Mouse (Mus musculus) neural tube, embryonic 14.5 days (tissue): ENCODE measurements around the gene Ptpn4. TPM values are rescaled to one million over a fixed set of nuclear protein-coding genes. Genes with fewer than 3 reads are reported as not detected.

Source experiments
- ATAC-seq: fragments of 200-750 bp; cut with Nextera tagmentation; 2 replicates; pipeline ENCODE4 v1.8.0; 2017; ENCODE audit warnings: low read depth, mild to moderate bottlenecking, moderate TSS enrichment, moderate library complexity
- H3K27ac ChIP-seq: fragments of 300-500 bp; sonication (generic); 2 replicates; pipeline ENCODE4 v1.5.1; 2014; ENCODE audit warnings: low read depth, mild to moderate bottlenecking, control low read depth, low read length, moderate library complexity, mixed read lengths
- H3K27me3 ChIP-seq: fragments of 300-500 bp; sonication (generic); 2 replicates; pipeline ENCODE4 v1.6.1; 2014; ENCODE audit warnings: low read length; ENCODE audit not compliant: control insufficient read depth, insufficient read depth
- H3K36me3 ChIP-seq: fragments of 300-500 bp; sonication (generic); 2 replicates; pipeline ENCODE4 v1.6.1; 2014; ENCODE audit warnings: low read length, mixed read lengths; ENCODE audit not compliant: control insufficient read depth, insufficient read depth
- H3K4me1 ChIP-seq: fragments of 300-500 bp; sonication (generic); 2 replicates; pipeline ENCODE4 v1.6.1; 2014; ENCODE audit warnings: low read length; ENCODE audit not compliant: control insufficient read depth, insufficient read depth
- H3K4me2 ChIP-seq: fragments of 300-500 bp; sonication (generic); 2 replicates; pipeline ENCODE4 v1.6.1; 2014; ENCODE audit warnings: mild to moderate bottlenecking, low read depth, low read length, control low read depth
- H3K4me3 ChIP-seq: fragments of 300-500 bp; sonication (generic); 2 replicates; pipeline ENCODE4 v1.5.1; 2014; ENCODE audit warnings: low read depth, low read length, control low read depth, mixed read lengths
- H3K9ac ChIP-seq: fragments of 300-500 bp; sonication (generic); replicated peaks from 2 replicates; pipeline ENCODE4 v1.6.1; 2014; ENCODE audit warnings: low read depth, mild to moderate bottlenecking, control low read depth, low read length, mixed read lengths
- H3K9me3 ChIP-seq: fragments of 300-500 bp; sonication (generic); 2 replicates; pipeline ENCODE4 v1.6.1; 2016; ENCODE audit warnings: low read length; ENCODE audit not compliant: control insufficient read depth
- WGBS: fragments of 180-500 bp; shearing (Covaris S2); extraction: QIAGEN DNeasy Blood & Tissue Kit; methylation state at CpG from one replicate; pipeline ENCODE4 v1.1.7; 2014; 5-methylcytosine and 5-hydroxymethylcytosine counted together
- polyA plus RNA-seq: library from polyadenylated mRNA; unstranded; fragments of >200 nt; fragmentation: Nextera tagmentation; extraction: Ambion mirVana; gene quantifications from 2 replicates; pipeline ENCODE4 v1.2.1, GENCODE M21; 2014

The Ptpn4 gene
- polyA plus RNA-seq, 1 experiment from 2014 or later: 19.1 TPM

GRCm38 (mm10) chr1:119775915-119776314 lies 61.5 kb downstream of the Ptpn4 start:
- no peaks in the 10 kb centered on the region for H3K27me3 ChIP-seq
- WGBS: 91% methylated on average over 2 of the region's 2 CpGs
- H3K4me1 ChIP-seq: no peaks in the 10 kb centered on the region
- H3K9ac ChIP-seq: no peak overlapping the region
- no peaks in the 10 kb centered on the region for H3K36me3 ChIP-seq
- H3K27ac ChIP-seq: no peak overlapping the region
- H3K9me3 ChIP-seq: no peaks in the 10 kb centered on the region
- H3K4me2 ChIP-seq: no peak overlapping the region
- ATAC-seq: no peak
- no peak overlapping the region for H3K4me3 ChIP-seq

GRCm38 (mm10) chr1:119735692-119736091 lies 101.7 kb downstream of the Ptpn4 start:
- no peak overlapping the region for H3K9ac ChIP-seq
- H3K36me3 ChIP-seq: peaks cover 9% of the 10 kb centered on the region; the same call in 1 of the 2 replicates
- no peaks in the 10 kb centered on the region for H3K4me1 ChIP-seq
- H3K9me3 ChIP-seq: peaks cover 5% of the 10 kb centered on the region; the same call in 1 of the 2 replicates
- H3K27ac ChIP-seq: no peak overlapping the region
- no peaks in the 10 kb centered on the region for H3K27me3 ChIP-seq
- H3K4me3 ChIP-seq: no peak overlapping the region
- no peak overlapping the region for H3K4me2 ChIP-seq
- ATAC-seq: no peak

GRCm38 (mm10) chr1:119734801-119735200 lies 102.6 kb downstream of the Ptpn4 start:
- WGBS: 89% methylated on average over 1 of the region's 1 CpGs
- no peak for ATAC-seq
- H3K4me3 ChIP-seq: no peak overlapping the region

GRCm38 (mm10) chr1:119731166-119731565 lies 106.2 kb downstream of the Ptpn4 start:
- no peaks in the 10 kb centered on the region for H3K4me1 ChIP-seq
- 95% methylated on average over 2 of the region's 2 CpGs for WGBS
- H3K36me3 ChIP-seq: 0 out of 2 replicates have a peak, but pooled peaks cover 3% of the 10 kb centered on the region
- H3K9me3 ChIP-seq: no peaks in the 10 kb centered on the region
- no peak overlapping the region for H3K27ac ChIP-seq
- H3K27me3 ChIP-seq: no peaks in the 10 kb centered on the region
- H3K4me2 ChIP-seq: no peak overlapping the region
- no peak overlapping the region for H3K9ac ChIP-seq
- no peak for ATAC-seq
- H3K4me3 ChIP-seq: no peak overlapping the region

More at GRCm38 (mm10) chr1:119734801-119735200, 102.6 kb downstream of the Ptpn4 start:
- no peak overlapping the region for H3K9ac ChIP-seq
- H3K36me3 ChIP-seq: peaks cover 7% of the 10 kb centered on the region; the same call in 1 of the 2 replicates
- no peaks in the 10 kb centered on the region for H3K27me3 ChIP-seq
- no peaks in the 10 kb centered on the region for H3K4me1 ChIP-seq
- H3K27ac ChIP-seq: no peak overlapping the region
- peaks cover under 1% of the 10 kb centered on the region; the same call in 1 of the 2 replicates for H3K9me3 ChIP-seq
- H3K4me2 ChIP-seq: no peak overlapping the region

- H3K9me3 ChIP-seq: no peaks in the 10 kb centered on the region
- H3K4me2 ChIP-seq: no peak overlapping the region
- H3K9ac ChIP-seq: no peak overlapping the region
- no peaks in the 10 kb centered on the region for H3K4me1 ChIP-seq
- H3K4me3 ChIP-seq: no peak overlapping the region
- H3K36me3 ChIP-seq: no peaks in the 10 kb centered on the region
- ATAC-seq: no peak
- H3K27me3 ChIP-seq: no peaks in the 10 kb centered on the region
- H3K27ac ChIP-seq: no peak overlapping the region
- WGBS: 89% methylated on average over 2 of the region's 2 CpGs
Observed at GRCm38 (mm10) chr1:119713017-119713416, 124.4 kb downstream of the Ptpn4 start.

- no peak for ATAC-seq
- WGBS: 97% methylated on average over 4 of the region's 4 CpGs
- Histone ChIP-seq H3K4me2 (no peak overlapping the region), H3K4me1 (no peaks in the 10 kb centered on the region), H3K27ac (no peak overlapping the region), H3K36me3 (peaks cover 4% of the 10 kb centered on the region; the same call in 1 of the 2 replicates), H3K9me3 (no peaks in the 10 kb centered on the region), H3K27me3 (no peaks in the 10 kb centered on the region), H3K9ac (no peak overlapping the region), H3K4me3 (no peak overlapping the region)
Observed at GRCm38 (mm10) chr1:119706471-119707217, 130.8 kb downstream of the Ptpn4 start.

GRCm38 (mm10) chr1:119696860-119697259 lies 140.6 kb downstream of the Ptpn4 start:
- Histone ChIP-seq H3K27me3 (no peaks in the 10 kb centered on the region), H3K9ac (no peak overlapping the region), H3K27ac (no peak overlapping the region), H3K9me3 (no peaks in the 10 kb centered on the region), H3K4me1 (no peaks in the 10 kb centered on the region), H3K4me2 (no peak overlapping the region), H3K4me3 (no peak overlapping the region), H3K36me3 (peaks cover 5% of the 10 kb centered on the region; the same call in 1 of the 2 replicates)
- no peak for ATAC-seq
- WGBS: 98% methylated on average over 1 of the region's 1 CpGs

- Histone ChIP-seq H3K9ac (no peak overlapping the region), H3K4me1 (no peaks in the 10 kb centered on the region), H3K4me3 (no peak overlapping the region), H3K4me2 (no peak overlapping the region), H3K27ac (no peak overlapping the region), H3K27me3 (no peaks in the 10 kb centered on the region), H3K36me3 (peaks cover 2% of the 10 kb centered on the region), H3K9me3 (no peaks in the 10 kb centered on the region)
- ATAC-seq: no peak
- WGBS: 96% methylated on average over 3 of the region's 3 CpGs
Observed at GRCm38 (mm10) chr1:119685773-119686558, 151.4 kb downstream of the Ptpn4 start.

- Histone ChIP-seq H3K4me3 (no peak overlapping the region), H3K4me2 (no peak overlapping the region), H3K36me3 (peaks cover 13% of the 10 kb centered on the region; the same call in 1 of the 2 replicates), H3K27me3 (no peaks in the 10 kb centered on the region), H3K4me1 (no peaks in the 10 kb centered on the region), H3K9ac (no peak overlapping the region), H3K27ac (no peak overlapping the region), H3K9me3 (no peaks in the 10 kb centered on the region)
- 62% methylated on average over 2 of the region's 2 CpGs for whole genome bisulfite sequencing
- no peak for ATAC-seq
Observed at GRCm38 (mm10) chr1:119681663-119682213, 155.7 kb downstream of the Ptpn4 start.
